Mouse (Mus musculus): Measurements from ENCODE around the gene Bace2.

GRCm38 (mm10) chr16:97391289-97391688 is 34.7 kb downstream of the Bace2 start:
- TF ChIP-seq CTCF (conservative IDR thresholded peaks at IDR 0.05; ENCODE audit: insufficient read depth, insufficient read length, low read depth, low read length) = no peak
- no peak for TF ChIP-seq POLR2A (IDR thresholded peaks at IDR 0.05; ENCODE audit: low read depth, low read length)
